Mouse (Mus musculus) embryonic facial prominence, embryonic 11.5 days (tissue): ENCODE data around the gene Madd. TPM values are rescaled to one million over a fixed set of nuclear protein-coding genes. Genes with fewer than 3 reads are reported as not detected.

ENCODE experiments used
- polyA plus RNA-seq: library from polyadenylated mRNA; unstranded; fragments of >200 nt; fragmentation: Nextera tagmentation; extraction: Ambion mirVana; gene quantifications from 2 replicates; pipeline ENCODE4 v1.2.1, GENCODE M21; 2014

Madd gene
- polyA plus RNA-seq, 1 experiment from 2014 or later = 8.0 TPM

Other genes starting within 250 kb of the Madd start
- gene Celf1, start 243.5 kb downstream of the Madd start, polyA plus RNA-seq = 76.6 and 81.3 TPM in 2 replicates
- gene Rapsn, start 148.2 kb downstream of the Madd start, polyA plus RNA-seq = 3.5 and 4.5 TPM in 2 replicates
- gene Psmc3, start 129.8 kb downstream of the Madd start, polyA plus RNA-seq = 388 and 406 TPM in 2 replicates
- gene Slc39a13, start 113.4 kb downstream of the Madd start, polyA plus RNA-seq = 22.0 and 22.1 TPM in 2 replicates
- 3.0 and 3.6 TPM in 2 replicates for gene Spi1, start 101.4 kb downstream of the Madd start, polyA plus RNA-seq
- gene Mybpc3, start 65.7 kb downstream of the Madd start, polyA plus RNA-seq = 0.25 and 1.6 TPM in 2 replicates
- 0.91 and 0.95 TPM in 2 replicates for gene Nr1h3, start 19.0 kb upstream of the Madd start, polyA plus RNA-seq
- 31.1 and 37.2 TPM in 2 replicates for gene Acp2, start 19.0 kb upstream of the Madd start, polyA plus RNA-seq
- 11.4 and 12.6 TPM in 2 replicates for gene Ddb2, start 53.1 kb upstream of the Madd start, polyA plus RNA-seq
- gene Pacsin3, start 72.1 kb upstream of the Madd start, polyA plus RNA-seq = 20.1 and 23.0 TPM in 2 replicates
- gene Arfgap2, start 81.1 kb upstream of the Madd start, polyA plus RNA-seq = 82.9 and 83.6 TPM in 2 replicates